Mouse (Mus musculus): ENCODE measurements at regions not wholly inside any gene's neighbourhood (a gene's known extent, or its start where the extent isn't known, plus 50 kb on each side); places are given as distances from the start of the nearest gene placed in this dataset.

DNA sequence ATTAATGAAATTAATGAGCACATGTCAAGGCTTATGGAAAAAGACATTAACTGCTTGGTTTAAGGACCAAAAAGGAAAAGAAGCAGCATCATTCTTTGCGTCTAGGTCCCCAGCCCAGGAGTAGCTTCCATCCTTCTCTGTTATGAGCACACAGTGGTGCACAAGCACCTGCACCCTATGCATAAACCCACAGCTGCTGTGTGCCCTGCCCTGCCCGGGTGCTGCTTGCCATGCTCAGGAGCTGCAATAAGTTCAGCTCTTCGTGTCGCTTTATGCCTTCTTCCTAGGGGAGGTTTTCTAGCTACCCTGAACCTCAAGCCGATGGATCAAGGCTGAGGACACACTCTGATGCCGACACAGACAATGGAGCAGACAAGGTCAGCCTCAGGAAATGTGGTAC is 194.8 kb downstream of the Dad1 start:
- TF ChIP-seq CTCF (conservative IDR thresholded peaks at IDR 0.05; ENCODE audit: insufficient read depth, insufficient read length, low read depth, low read length) (no peak), POLR2A (IDR thresholded peaks at IDR 0.05; ENCODE audit: low read depth, low read length) (no peak)

All from kidney, adult 2 months (tissue).